Comparison of ENCODE assay signal across 8 mouse cellular contexts in genomic region chr14:100461141-100462043, GRCm38 (mm10).
DNase-seq lines count a peak whose midpoint lies in the region; ATAC-seq lines count a peak whose summit lies in the region.

No protein-coding gene starts in this region.

- peak; percentile 79 for ATAC-seq in frontal cortex, adult (ENCODE audit: low TSS enrichment)
- peak; percentile 88 to 94 for ATAC-seq in hematopoietic stem cell, adult 5-6 weeks (replicated peaks in 1 of 2; ENCODE audit: insufficient read depth in 1 of 2, low FRiP score in 2 of 2, low TSS enrichment in 1 of 2, low read depth in 1 of 2, poor library complexity in 2 of 2, severe bottlenecking in 2 of 2)
- ATAC-seq in erythroid progenitor cell, adult 5-6 weeks (replicated peaks; ENCODE audit: low FRiP score, poor library complexity, severe bottlenecking): no peak

- DNase-seq in Muller cell, postnatal 12 days (ENCODE audit: inconsistent ontology term): peak; percentile 46
- peak; percentile 57 for DNase-seq in cerebellum, adult 8-10 months
- DNase-seq in layer of hippocampus, adult 9-11 months: peak; percentile 82
- peak; percentile 35 for DNase-seq in lung, postnatal 36 days
- peak; percentile 63 for DNase-seq in right cerebral cortex, postnatal 4 days
